Mouse (Mus musculus) common myeloid progenitor, adult 5-6 weeks (primary cell): ENCODE measurements at regions not wholly inside any gene's neighbourhood (a gene's known extent, or its start where the extent isn't known, plus 50 kb on each side); places are given as distances from the start of the nearest gene placed in this dataset.
"Not testable (repeated sequence)": the region's sequence is repeated elsewhere in the genome, so short reads cannot be mapped to it uniquely, and the experiment has no call there.

Experiments
- ATAC-seq: replicated peaks from 2 replicates; pipeline ENCODE4 v1.8.0; 2016; ENCODE audit warnings: low read depth, mild to moderate bottlenecking, moderate TSS enrichment, inconsistent platforms; ENCODE audit not compliant: poor library complexity, severe bottlenecking

DNA sequence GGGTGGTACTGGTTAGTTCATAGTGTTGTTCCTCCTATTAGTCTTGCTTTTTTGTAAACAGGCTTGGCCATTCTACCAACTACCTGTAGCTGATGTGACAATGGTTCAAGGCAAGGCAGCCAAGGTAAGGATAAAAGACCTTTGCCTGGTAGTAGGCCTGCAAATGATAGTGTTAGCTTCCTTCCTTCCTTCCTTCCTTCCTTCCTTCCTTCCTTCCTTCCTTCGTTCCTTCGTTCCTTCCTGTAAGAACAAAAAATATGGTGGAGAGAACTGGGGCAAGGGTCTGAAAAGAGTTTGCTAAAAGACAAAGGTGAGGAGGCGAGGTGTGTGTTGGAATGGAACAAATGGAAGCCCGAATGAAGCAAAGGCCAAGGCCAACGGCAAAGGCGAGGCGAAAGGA, 84.8 kb upstream of the Ezh2 start:
- ATAC-seq, result not testable (repeated sequence)

- ATAC-seq, result not testable (repeated sequence)
These were observed 77.6 kb upstream of the Ezh2 start for GRCm38 (mm10) chr6:47672741-47673140.

GRCm38 (mm10) chr6:47652880-47653279, 57.7 kb upstream of the Ezh2 start:
- not testable (repeated sequence) for ATAC-seq

DNA sequence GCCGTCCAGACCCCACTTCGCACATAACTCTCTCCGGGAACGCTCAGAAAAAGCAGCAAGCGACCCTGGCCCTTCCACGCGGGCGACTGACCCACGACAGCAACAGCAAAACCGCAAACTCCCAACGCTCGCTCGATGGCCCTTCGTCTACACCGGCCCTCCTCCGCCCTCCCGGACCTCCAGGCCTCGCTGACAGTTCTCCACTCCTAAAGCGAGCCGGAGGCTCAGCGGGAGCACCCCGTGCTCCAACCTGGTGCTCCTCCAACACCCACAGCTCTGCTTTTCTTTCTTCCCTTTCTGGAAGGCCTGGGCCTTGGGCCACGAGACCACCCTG, 56.2 kb upstream of the Ezh2 start:
- 0 out of 2 replicates have a peak, but pooled peaks have one; percentile 20 for ATAC-seq

GRCm38 (mm10) chr6:47650463-47651384, 55.6 kb upstream of the Ezh2 start:
- peak; percentile 97 for ATAC-seq

DNA sequence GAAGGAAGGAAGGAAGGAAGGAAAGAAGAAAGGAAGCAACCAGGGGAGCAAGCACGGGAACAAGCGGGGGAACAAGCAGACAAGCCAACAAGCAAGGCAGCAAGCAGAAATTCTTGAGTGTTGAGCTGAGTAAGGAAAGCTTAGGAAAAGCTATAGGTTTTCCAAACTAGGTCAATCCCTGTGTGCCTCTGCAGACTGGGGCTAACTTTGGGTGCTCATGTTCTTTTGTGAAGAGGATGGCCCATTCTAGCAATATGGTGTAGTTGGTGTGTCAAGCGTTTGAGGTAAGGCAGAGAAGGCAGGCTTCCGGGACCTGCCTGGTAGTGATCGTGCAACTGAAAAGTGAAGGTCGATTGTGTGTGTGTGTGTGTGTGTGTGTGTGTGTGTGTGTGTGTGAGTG, 54.8 kb upstream of the Ezh2 start:
- ATAC-seq, result no peak

DNA sequence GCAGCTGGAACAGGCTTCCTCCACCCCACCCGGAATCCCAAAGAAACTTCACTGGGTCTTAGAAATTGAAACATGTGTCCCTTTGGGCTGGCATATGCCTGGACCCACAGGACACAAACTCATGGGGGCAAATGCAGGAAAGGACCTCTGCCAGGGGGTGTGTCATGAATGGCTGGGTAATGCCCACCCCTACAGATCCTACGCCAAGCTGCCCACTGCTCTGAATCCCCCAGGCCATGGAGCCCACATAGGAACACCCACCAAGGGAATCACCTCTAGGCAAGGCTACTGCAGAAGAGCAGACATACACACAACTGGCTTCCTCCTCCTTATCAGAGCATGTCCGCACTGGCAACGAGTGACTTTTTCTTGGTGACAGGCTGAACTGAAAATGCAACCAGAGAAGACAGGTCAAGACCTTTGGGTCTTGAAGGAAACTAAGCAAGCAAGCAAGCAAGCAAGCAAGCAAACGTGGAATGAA, 54.4 kb upstream of the Ezh2 start:
- ATAC-seq, result no peak

DNA sequence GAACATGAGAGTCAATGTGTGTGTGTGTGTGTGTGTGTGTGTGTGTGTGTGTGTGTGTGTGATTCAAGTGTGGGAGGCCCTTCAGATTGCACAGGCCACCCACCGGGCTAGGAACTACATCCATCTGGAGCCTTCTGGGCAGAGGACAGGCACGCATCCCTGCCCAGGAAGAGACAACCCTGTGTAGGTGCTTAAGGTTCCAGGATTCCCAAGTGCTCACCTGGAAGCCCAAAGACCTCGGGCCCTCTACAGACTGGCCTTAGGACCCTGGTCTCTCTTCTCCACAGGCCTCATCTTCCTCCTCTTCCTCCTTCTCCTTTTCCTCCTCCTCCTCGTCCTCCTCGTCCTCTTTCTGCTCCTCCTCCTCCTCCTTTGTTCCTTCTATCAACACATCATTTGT, 53.8 kb upstream of the Ezh2 start:
- no peak for ATAC-seq

GRCm38 (mm10) chr6:47648316-47648715, 53.2 kb upstream of the Ezh2 start:
- ATAC-seq, result no peak

GRCm38 (mm10) chr6:47647876-47648275, 52.7 kb upstream of the Ezh2 start:
- ATAC-seq, result no peak

DNA sequence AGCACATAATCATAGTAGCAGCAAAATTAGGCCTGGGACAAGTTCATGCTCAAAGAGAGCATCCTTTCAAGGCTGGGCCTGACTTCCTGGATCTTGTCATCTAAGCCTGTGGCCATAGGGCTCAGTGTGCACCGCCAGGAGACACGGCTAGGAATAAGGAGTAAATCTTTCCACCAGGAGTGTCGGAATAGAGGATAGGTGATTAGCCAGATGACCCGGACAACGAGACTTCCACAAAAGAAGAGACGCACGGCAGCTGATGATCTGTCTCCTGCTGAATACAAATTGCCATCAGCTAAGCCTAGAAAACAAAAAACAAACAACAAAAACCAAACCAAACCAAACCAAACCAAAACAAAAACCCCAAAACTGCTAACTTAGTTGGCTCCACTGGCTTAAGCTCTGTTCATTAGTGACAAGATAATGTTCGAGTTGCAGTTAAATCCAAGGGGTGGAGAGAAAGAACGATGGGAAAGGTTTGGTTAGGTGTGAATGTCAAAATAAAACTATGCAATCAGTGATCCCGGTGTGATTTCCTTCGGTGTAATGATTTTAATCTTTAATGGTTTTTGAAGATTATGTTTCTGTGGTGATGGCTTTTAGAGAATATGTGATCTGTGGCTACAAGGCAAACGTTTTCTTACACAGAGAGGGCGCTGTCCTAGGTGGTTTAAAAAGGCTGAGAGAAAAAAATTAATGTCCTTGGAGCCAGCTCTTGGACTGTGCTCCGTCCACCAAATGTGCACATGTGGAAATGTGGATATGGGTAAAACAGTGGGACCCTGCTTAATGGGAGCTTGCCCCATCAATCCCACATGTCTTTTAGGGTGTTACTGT, 51.8 kb upstream of the Ezh2 start:
- ATAC-seq, result no peak

GRCm38 (mm10) chr6:47646022-47646421, 50.9 kb upstream of the Ezh2 start:
- no peak for ATAC-seq
